In genomic region chr2:81185976-81186375, GRCm38 (mm10) we compare ENCODE assay signal across 16 mouse cellular contexts.
"Had no signal": no experiment of that assay in that cellular context is flagged by ENCODE, and none has a peak within 500 bp of the region (broad histone marks: within the 10 kb centered on the region; RNA-seq: fewer than 3 reads in every experiment).

No protein-coding gene starts in this region.

- ATAC-seq: intestine, embryonic 15.5 days had no signal

- H3K4me2 ChIP-seq: intestine, embryonic 15.5 days; limb, embryonic 13.5 days; liver, embryonic 13.5 days; midbrain, embryonic 11.5 days had no signal

- H3K9me3 ChIP-seq: intestine, embryonic 15.5 days; limb, embryonic 13.5 days; liver, embryonic 13.5 days had no signal

- H3K27me3 ChIP-seq: intestine, embryonic 15.5 days; limb, embryonic 13.5 days; liver, embryonic 13.5 days had no signal

- DNase-seq: kidney, adult 11 months; kidney, postnatal 36 days; layer of hippocampus, postnatal 36 days; left cerebral cortex, postnatal 4 days; liver, embryonic 13.5 days; lung, adult 2 months; lung, postnatal 4 days; midbrain, embryonic 14.5 days; thymus, adult 18-20 months; thymus, postnatal 14 days; thymus, postnatal 4 days had no signal

- H3K36me3 ChIP-seq: intestine, embryonic 15.5 days; limb, embryonic 13.5 days; liver, embryonic 13.5 days had no signal

- H3K4me1 ChIP-seq: intestine, embryonic 15.5 days; limb, embryonic 13.5 days; liver, embryonic 13.5 days had no signal

- H3K27ac ChIP-seq: intestine, embryonic 15.5 days; kidney, postnatal 0 days; left cerebral cortex, adult 2 months; limb, embryonic 13.5 days; liver, embryonic 13.5 days had no signal

- H3K9ac ChIP-seq: intestine, embryonic 15.5 days; limb, embryonic 13.5 days; liver, embryonic 13.5 days had no signal

- H3K4me3 ChIP-seq: intestine, embryonic 15.5 days; left cerebral cortex, adult 2 months; limb, embryonic 13.5 days; liver, embryonic 13.5 days had no signal
